Mouse (Mus musculus): Measurements from ENCODE around the gene Hfe. TPM values are rescaled to one million over a fixed set of nuclear protein-coding genes. Genes with fewer than 3 reads are reported as not detected.
A peak's percentile ranks its signal among the peaks of the same experiment; 100 is the strongest.

Gene Hfe
- polyA plus RNA-seq (2014; fragmentation: Nextera tagmentation; extraction: Ambion mirVana) = 4.8 and 7.0 TPM in 2 replicates

DNA sequence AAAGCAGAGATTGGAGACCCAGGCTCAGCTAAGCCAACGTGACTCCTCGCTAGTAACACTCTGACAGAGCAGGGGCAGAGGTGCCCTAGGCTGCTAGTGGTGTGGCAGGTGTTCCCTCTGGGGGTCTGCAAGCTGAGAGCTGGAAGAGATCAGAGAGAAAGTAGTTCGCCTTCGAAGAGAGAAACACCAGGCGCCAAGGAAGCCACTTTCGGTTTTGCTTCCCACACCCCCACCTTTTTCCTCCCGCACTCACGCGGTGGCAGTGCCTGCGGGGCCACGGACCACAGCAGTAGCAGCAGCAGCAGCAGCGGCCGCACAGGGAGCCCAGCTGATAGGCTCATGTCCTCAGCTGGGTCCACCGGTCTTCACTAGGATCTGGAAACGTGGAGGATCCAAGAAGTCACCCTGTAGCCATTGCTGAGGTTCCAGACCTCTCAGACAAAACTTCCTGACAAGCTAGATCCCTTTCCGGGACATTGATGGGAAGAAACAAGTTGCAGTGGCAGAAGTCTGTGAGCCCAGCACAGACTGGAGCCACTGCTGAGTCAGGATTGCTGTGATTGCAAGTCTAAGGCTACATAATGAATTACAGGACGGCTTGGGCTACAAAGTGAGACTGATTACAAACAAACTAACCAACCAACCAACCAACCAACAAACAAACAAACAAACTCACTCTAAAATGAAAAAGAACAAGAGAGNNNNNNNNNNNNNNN, at the start of gene Hfe:
Gene Hfe, minus strand, starts transcription at position 481 of the 716 bp plus-strand sequence.
- Histone ChIP-seq H3K9me3 (ENCODE audit: control insufficient read depth, low read length) (no peaks in the 10 kb centered on the region), H3K27me3 (ENCODE audit: control insufficient read depth, insufficient read depth, low read length) (no peaks in the 10 kb centered on the region), H3K27ac (0 out of 2 replicates have a peak within 1 kb of the TSS, but pooled peaks have one; percentile 29), H3K4me3 (replicated peaks; ENCODE audit: low read length) (peak within 1 kb of the TSS; percentile 30), H3K4me1 (replicated peaks; ENCODE audit: control insufficient read depth, insufficient read depth, low read length) (peaks cover 9% of the 10 kb centered on the region; the same call in 1 of the 2 replicates), H3K9ac (peak within 1 kb of the TSS; percentile 55), H3K4me2 (replicated peaks) (peak within 1 kb of the TSS; percentile 65), H3K36me3 (replicated peaks; ENCODE audit: control insufficient read depth, insufficient read depth) (no peaks in the 10 kb centered on the region)
- ATAC-seq (ENCODE audit: low FRiP score) = 0 out of 2 replicates have a peak, but pooled peaks have one; percentile 59
- 5% methylated on average over 17 of the region's 17 CpGs for WGBS
- peak; percentile 38 for DNase-seq (ENCODE audit: low spot score)

DNA sequence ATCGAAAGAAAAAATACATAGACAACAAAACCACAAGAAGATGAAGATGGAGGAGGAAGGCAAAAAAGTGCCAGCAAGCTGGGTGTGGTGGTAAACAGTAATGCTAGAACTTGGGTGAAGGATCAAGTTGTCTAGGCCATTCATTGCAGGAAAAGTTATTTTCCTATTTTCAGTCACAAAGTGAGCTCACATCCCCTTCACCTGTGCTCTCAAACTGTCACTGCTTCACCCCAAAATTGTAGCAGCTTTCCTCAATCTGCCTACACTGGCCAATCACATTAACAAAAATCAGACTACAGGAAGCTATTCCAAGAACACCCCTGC, 49.2 kb upstream of the Hfe start:
- Histone ChIP-seq H3K27me3 (ENCODE audit: control insufficient read depth, insufficient read depth, low read length) (no peaks in the 10 kb centered on the region), H3K27ac (peak overlapping the region; percentile 87; the same call in 1 of the 2 replicates), H3K9me3 (ENCODE audit: control insufficient read depth, low read length) (no peaks in the 10 kb centered on the region), H3K4me1 (replicated peaks; ENCODE audit: control insufficient read depth, insufficient read depth, low read length) (peaks cover 31% of the 10 kb centered on the region), H3K4me3 (replicated peaks; ENCODE audit: low read length) (no peak overlapping the region), H3K9ac (0 out of 2 replicates have a peak overlapping the region, but pooled peaks have one; percentile 58), H3K36me3 (replicated peaks; ENCODE audit: control insufficient read depth, insufficient read depth) (no peaks in the 10 kb centered on the region), H3K4me2 (replicated peaks) (peak overlapping the region; percentile 90)
- 89% methylated on average over 1 of the region's 1 CpGs for WGBS
- no peak for ATAC-seq (ENCODE audit: low FRiP score)
- no peak for DNase-seq (ENCODE audit: low spot score)

DNA sequence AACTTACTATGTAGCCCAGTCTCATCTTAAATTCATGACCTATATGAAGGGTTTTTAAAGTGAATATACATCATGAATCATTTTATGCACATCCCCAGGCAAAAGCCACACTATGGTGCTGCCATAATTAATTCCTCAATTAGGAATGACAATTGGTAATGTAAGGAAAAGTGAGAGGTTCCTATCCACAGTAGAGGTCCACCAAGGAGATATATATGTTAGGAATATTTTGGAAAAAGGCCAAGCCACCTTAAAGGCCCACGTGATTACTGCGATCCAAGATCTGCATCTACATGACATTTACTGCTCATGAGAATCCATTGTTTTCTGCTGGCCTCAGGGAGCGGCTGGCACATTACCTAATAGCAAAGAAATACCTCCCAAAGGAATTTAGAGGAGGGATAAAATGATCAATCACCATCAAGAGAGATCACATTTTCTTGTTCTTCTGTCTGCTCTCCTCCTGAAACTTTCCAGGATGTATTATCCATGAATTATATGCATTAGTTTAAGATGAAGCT, 48.7 kb upstream of the Hfe start:
- H3K4me3 ChIP-seq (replicated peaks; ENCODE audit: low read length) = no peak overlapping the region
- ATAC-seq (ENCODE audit: low FRiP score) (no peak), DNase-seq (ENCODE audit: low spot score) (no peak)
- H3K27me3 ChIP-seq (ENCODE audit: control insufficient read depth, insufficient read depth, low read length) = no peaks in the 10 kb centered on the region
- no peak overlapping the region for H3K9ac ChIP-seq
- no peak overlapping the region for H3K27ac ChIP-seq
- H3K4me1 ChIP-seq (replicated peaks; ENCODE audit: control insufficient read depth, insufficient read depth, low read length) = peaks cover 29% of the 10 kb centered on the region
- no peaks in the 10 kb centered on the region for H3K9me3 ChIP-seq (ENCODE audit: control insufficient read depth, low read length)
- no peaks in the 10 kb centered on the region for H3K36me3 ChIP-seq (replicated peaks; ENCODE audit: control insufficient read depth, insufficient read depth)
- H3K4me2 ChIP-seq (replicated peaks) = no peak overlapping the region
- WGBS = 64% methylated on average over 3 of the region's 3 CpGs

DNA sequence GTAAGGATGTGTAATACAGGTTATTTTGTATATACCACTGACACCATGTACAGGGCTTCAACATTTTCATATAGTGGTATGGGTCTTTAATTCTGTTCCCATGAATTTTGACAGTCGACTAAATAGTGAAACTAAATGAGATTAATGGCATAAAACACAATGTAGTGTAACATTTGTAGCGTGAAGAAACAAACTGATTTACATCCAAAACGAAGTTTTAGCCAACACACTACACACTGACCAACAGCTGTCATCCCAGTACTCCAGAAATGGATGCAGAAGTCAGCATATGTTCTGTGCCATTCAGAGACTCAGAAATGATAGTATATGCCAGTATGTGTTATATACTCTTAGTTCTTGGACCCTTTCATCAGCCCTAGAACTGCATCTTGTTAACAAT, 47.3 kb upstream of the Hfe start:
- DNase-seq (ENCODE audit: low spot score) = no peak
- H3K4me3 ChIP-seq (replicated peaks; ENCODE audit: low read length) = no peak overlapping the region
- H3K4me1 ChIP-seq (replicated peaks; ENCODE audit: control insufficient read depth, insufficient read depth, low read length) = peaks cover 18% of the 10 kb centered on the region
- no peaks in the 10 kb centered on the region for H3K36me3 ChIP-seq (replicated peaks; ENCODE audit: control insufficient read depth, insufficient read depth)
- no peak overlapping the region for H3K27ac ChIP-seq
- H3K4me2 ChIP-seq (replicated peaks) = no peak overlapping the region
- no peaks in the 10 kb centered on the region for H3K27me3 ChIP-seq (ENCODE audit: control insufficient read depth, insufficient read depth, low read length)
- no peak for ATAC-seq (ENCODE audit: low FRiP score)
- WGBS = 48% methylated on average over 3 of the region's 3 CpGs
- no peak overlapping the region for H3K9ac ChIP-seq
- no peaks in the 10 kb centered on the region for H3K9me3 ChIP-seq (ENCODE audit: control insufficient read depth, low read length)

DNA sequence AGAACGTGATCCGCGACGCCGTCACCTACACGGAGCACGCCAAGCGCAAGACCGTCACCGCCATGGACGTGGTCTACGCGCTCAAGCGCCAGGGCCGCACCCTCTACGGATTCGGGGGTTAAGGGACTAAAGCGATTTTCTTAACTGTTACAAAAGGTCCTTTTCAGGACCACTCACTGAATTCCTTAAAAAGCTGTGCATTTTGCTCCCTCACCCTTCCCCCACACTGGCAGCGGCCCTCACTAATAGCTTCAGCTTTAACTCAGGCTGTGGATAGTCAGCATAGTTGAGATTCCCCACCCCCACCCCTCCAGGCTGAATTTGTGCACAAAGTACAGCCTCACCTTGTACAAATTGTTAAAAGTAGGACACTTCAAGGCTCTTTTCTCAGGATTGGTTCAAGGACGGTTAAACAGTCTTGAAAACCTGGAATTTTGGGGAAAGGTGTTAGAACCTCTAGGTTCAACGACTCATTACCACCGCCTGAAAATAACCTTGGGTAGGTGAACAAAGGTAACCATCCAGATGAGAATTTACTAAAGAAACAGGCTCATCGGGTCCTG, 46.6 kb upstream of the Hfe start:
- Histone ChIP-seq H3K36me3 (replicated peaks; ENCODE audit: control insufficient read depth, insufficient read depth) (no peaks in the 10 kb centered on the region), H3K4me3 (replicated peaks; ENCODE audit: low read length) (peak overlapping the region; percentile 33), H3K27ac (peak overlapping the region; percentile 76), H3K9ac (peak overlapping the region; percentile 62), H3K4me1 (replicated peaks; ENCODE audit: control insufficient read depth, insufficient read depth, low read length) (peaks cover 17% of the 10 kb centered on the region), H3K9me3 (ENCODE audit: control insufficient read depth, low read length) (no peaks in the 10 kb centered on the region), H3K4me2 (replicated peaks) (peak overlapping the region; percentile 71), H3K27me3 (ENCODE audit: control insufficient read depth, insufficient read depth, low read length) (no peaks in the 10 kb centered on the region)
- ATAC-seq (ENCODE audit: low FRiP score) (no peak; the same call in 1 of the 2 replicates), DNase-seq (ENCODE audit: low spot score) (peak; percentile 35)
- 2% methylated on average over 15 of the region's 23 CpGs for WGBS

DNA sequence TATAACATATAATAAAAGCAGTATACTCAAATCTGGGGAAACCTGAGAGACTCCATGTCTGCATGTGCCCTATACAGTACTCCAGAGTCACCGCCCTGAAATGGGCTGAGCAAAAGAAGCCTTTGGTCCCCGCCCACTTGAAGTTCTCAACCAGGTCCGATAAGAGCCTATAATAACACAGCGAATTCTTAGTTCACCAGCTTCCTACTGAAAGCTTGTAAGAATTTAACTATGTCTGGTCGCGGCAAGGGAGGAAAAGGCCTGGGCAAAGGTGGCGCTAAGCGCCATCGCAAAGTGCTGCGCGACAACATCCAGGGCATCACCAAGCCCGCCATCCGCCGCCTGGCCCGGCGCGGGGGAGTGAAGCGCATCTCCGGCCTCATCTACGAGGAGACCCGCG, 46.1 kb upstream of the Hfe start, which contains the start of gene Hist1h4b:
Gene Hist1h4b, plus strand, starts transcription at position 224 of the 400 bp plus-strand sequence.
- no peaks in the 10 kb centered on the region for H3K36me3 ChIP-seq (replicated peaks; ENCODE audit: control insufficient read depth, insufficient read depth)
- peak; percentile 79 for ATAC-seq (ENCODE audit: low FRiP score)
- H3K27me3 ChIP-seq (ENCODE audit: control insufficient read depth, insufficient read depth, low read length) = no peaks in the 10 kb centered on the region
- H3K9me3 ChIP-seq (ENCODE audit: control insufficient read depth, low read length) = no peaks in the 10 kb centered on the region
- peak within 1 kb of the TSS; percentile 33 for H3K4me3 ChIP-seq (replicated peaks; ENCODE audit: low read length)
- WGBS = under 1% methylated on average over 15 of the region's 22 CpGs
- H3K4me1 ChIP-seq (replicated peaks; ENCODE audit: control insufficient read depth, insufficient read depth, low read length) = peaks cover 17% of the 10 kb centered on the region
- H3K9ac ChIP-seq = peak within 1 kb of the TSS; percentile 62
- peak within 1 kb of the TSS; percentile 76 for H3K27ac ChIP-seq
- peak; percentile 97 for DNase-seq (ENCODE audit: low spot score)
- H3K4me2 ChIP-seq (replicated peaks) = peak within 1 kb of the TSS; percentile 71

DNA sequence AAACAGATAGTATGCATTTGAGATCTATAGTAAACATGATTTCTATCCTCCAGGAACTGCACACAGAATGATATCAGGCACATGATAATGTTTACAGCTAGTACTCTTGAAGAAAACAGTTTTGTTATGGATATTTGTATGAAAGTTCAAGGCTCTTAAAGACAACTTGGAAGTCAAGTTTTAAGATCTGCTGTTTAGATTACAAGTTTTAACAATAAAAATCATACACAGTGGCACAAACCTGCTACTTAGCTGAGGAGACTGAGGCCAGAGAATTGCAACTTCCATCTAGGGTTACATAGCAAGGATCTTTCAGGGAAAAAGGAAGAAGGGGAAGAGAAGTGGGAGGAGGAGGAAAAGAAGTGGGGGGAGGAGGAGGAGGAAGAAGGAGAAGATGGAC, 44.3 kb upstream of the Hfe start:
- no peaks in the 10 kb centered on the region for H3K27me3 ChIP-seq (ENCODE audit: control insufficient read depth, insufficient read depth, low read length)
- DNase-seq (ENCODE audit: low spot score) = no peak
- H3K9ac ChIP-seq = no peak overlapping the region
- no peak overlapping the region for H3K4me2 ChIP-seq (replicated peaks)
- H3K27ac ChIP-seq = no peak overlapping the region
- no peak overlapping the region for H3K4me3 ChIP-seq (replicated peaks; ENCODE audit: low read length)
- no peaks in the 10 kb centered on the region for H3K36me3 ChIP-seq (replicated peaks; ENCODE audit: control insufficient read depth, insufficient read depth)
- no peaks in the 10 kb centered on the region for H3K9me3 ChIP-seq (ENCODE audit: control insufficient read depth, low read length)
- ATAC-seq (ENCODE audit: low FRiP score) = no peak
- peaks cover 12% of the 10 kb centered on the region for H3K4me1 ChIP-seq (replicated peaks; ENCODE audit: control insufficient read depth, insufficient read depth, low read length)

DNA sequence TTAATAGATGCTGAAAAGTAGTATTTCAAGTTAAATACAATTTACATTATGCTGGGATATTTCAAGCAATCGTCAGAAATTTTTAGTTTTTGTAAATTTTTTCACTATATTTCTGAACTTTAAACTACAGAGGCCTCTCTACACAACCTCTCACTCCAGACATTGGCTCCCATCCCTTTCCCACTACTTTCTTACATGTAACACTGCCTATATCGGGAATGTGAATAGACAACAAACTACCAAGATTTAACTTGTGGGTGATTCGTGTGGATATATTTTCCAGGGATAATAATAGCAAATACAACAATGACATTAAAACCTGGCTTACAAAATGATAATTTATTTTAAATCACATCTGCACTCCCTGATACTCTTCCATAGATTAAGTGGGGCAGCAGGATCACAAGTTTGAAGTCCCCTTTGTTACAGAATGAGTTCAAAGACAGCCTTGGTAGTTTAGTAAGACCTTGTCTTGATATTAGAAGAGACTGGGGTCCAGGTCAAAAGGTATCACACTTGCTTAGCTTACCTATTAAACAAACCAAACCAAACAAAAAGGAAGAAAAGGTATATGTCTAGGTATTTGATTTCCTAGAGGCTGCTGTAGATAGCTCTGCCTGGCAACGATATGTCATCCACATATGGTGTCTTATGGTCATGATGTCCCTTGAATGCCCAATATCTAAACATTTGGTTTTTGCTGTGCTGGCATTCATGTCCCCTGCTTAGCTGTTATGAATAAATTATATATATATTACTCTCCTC, 42.8 kb upstream of the Hfe start:
- no peak for ATAC-seq (ENCODE audit: low FRiP score)
- no peak overlapping the region for H3K27ac ChIP-seq
- DNase-seq (ENCODE audit: low spot score) = no peak
- H3K4me1 ChIP-seq (replicated peaks; ENCODE audit: control insufficient read depth, insufficient read depth, low read length) = peaks cover 9% of the 10 kb centered on the region
- 60% methylated on average over 4 of the region's 4 CpGs for WGBS
- H3K4me3 ChIP-seq (replicated peaks; ENCODE audit: low read length) = no peak overlapping the region
- no peaks in the 10 kb centered on the region for H3K36me3 ChIP-seq (replicated peaks; ENCODE audit: control insufficient read depth, insufficient read depth)
- no peaks in the 10 kb centered on the region for H3K9me3 ChIP-seq (ENCODE audit: control insufficient read depth, low read length)
- H3K27me3 ChIP-seq (ENCODE audit: control insufficient read depth, insufficient read depth, low read length) = no peaks in the 10 kb centered on the region
- no peak overlapping the region for H3K9ac ChIP-seq
- H3K4me2 ChIP-seq (replicated peaks) = no peak overlapping the region

DNA sequence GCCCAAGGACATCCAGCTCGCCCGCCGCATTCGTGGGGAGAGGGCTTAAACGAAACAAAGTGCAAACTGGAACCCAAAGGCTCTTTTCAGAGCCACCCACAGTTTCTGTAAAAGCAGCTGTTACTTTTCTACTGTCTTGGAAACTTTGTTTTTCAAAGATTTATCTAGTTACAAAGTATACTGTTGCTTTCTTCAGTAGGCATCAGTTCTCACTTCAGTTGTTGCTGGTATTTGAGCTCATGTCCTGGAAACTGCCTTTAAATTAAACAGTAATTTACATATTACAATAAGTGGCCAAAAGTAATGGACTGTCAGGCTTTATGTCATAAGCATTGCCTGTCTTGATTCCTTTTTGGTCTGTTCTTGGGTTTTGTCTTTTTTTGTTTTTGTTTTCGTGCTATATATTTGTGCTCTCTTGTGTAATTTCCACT, 42.1 kb upstream of the Hfe start:
- H3K4me2 ChIP-seq (replicated peaks) = peak overlapping the region; percentile 35
- DNase-seq (ENCODE audit: low spot score) (no peak), ATAC-seq (ENCODE audit: low FRiP score) (no peak)
- no peaks in the 10 kb centered on the region for H3K9me3 ChIP-seq (ENCODE audit: control insufficient read depth, low read length)
- no peaks in the 10 kb centered on the region for H3K27me3 ChIP-seq (ENCODE audit: control insufficient read depth, insufficient read depth, low read length)
- H3K9ac ChIP-seq = no peak overlapping the region
- 3% methylated on average over 6 of the region's 6 CpGs for WGBS
- no peak overlapping the region for H3K27ac ChIP-seq
- H3K4me3 ChIP-seq (replicated peaks; ENCODE audit: low read length) = peak overlapping the region; percentile 22; the same call in 1 of the 2 replicates
- H3K4me1 ChIP-seq (replicated peaks; ENCODE audit: control insufficient read depth, insufficient read depth, low read length) = peaks cover 9% of the 10 kb centered on the region
- H3K36me3 ChIP-seq (replicated peaks; ENCODE audit: control insufficient read depth, insufficient read depth) = no peaks in the 10 kb centered on the region

Measured in hindbrain, embryonic 14.5 days (tissue).